Mouse (Mus musculus) spleen, postnatal 36 days (tissue): ENCODE measurements around the gene Enoph1.

Experiments used
- DNase-seq, 2 experiments: peaks; one replicate each; pipeline ENCODE4 v3.0.0; 2022; ENCODE audit warnings: low spot score in 2 of 2, mixed read lengths in 1 of 2

Enoph1 gene

GRCm38 (mm10) chr5:100040281-100040784, 548 bp downstream of the Enoph1 start:
- DNase-seq: peak in 1 of 2 experiments; percentile 24

GRCm38 (mm10) chr5:100041272-100041671, 1.5 kb downstream of the Enoph1 start:
- DNase-seq: no peak

GRCm38 (mm10) chr5:100042467-100042866, 2.7 kb downstream of the Enoph1 start:
- no peak for DNase-seq

GRCm38 (mm10) chr5:100043361-100043760, 3.6 kb downstream of the Enoph1 start:
- no peak for DNase-seq

- no peak for DNase-seq
Measured at GRCm38 (mm10) chr5:100044030-100044429, 4.2 kb downstream of the Enoph1 start.

- no peak for DNase-seq
Measured at GRCm38 (mm10) chr5:100044621-100045020, 4.8 kb downstream of the Enoph1 start.

GRCm38 (mm10) chr5:100046096-100046495, 6.3 kb downstream of the Enoph1 start:
- no peak for DNase-seq

- no peak for DNase-seq
Measured at GRCm38 (mm10) chr5:100047143-100047640, 7.4 kb downstream of the Enoph1 start.

- no peak for DNase-seq
Measured at GRCm38 (mm10) chr5:100047871-100048270, 8.1 kb downstream of the Enoph1 start.

- DNase-seq: no peak
Measured at GRCm38 (mm10) chr5:100049904-100050303, 10.1 kb downstream of the Enoph1 start.

GRCm38 (mm10) chr5:100052728-100053127, 12.9 kb downstream of the Enoph1 start:
- DNase-seq: no peak

- DNase-seq: no peak
Measured at GRCm38 (mm10) chr5:100054807-100055547, 15.2 kb downstream of the Enoph1 start.

- no peak for DNase-seq
Measured at GRCm38 (mm10) chr5:100055866-100056369, 16.1 kb downstream of the Enoph1 start.

- DNase-seq: no peak
Measured at GRCm38 (mm10) chr5:100057461-100058209, 17.9 kb downstream of the Enoph1 start.

- DNase-seq: no peak
Measured at GRCm38 (mm10) chr5:100058729-100059128, 18.9 kb downstream of the Enoph1 start.

GRCm38 (mm10) chr5:100059326-100059725, 19.5 kb downstream of the Enoph1 start:
- DNase-seq: no peak

- DNase-seq: no peak
Measured at GRCm38 (mm10) chr5:100060876-100061275, 21.1 kb downstream of the Enoph1 start.

- no peak for DNase-seq
Measured at GRCm38 (mm10) chr5:100067579-100067978, 27.8 kb downstream of the Enoph1 start.

GRCm38 (mm10) chr5:100069526-100069925, 29.7 kb downstream of the Enoph1 start:
- DNase-seq: no peak

- DNase-seq: peak; percentile 60
Measured at GRCm38 (mm10) chr5:100070255-100070654, 30.5 kb downstream of the Enoph1 start.

- no peak for DNase-seq
Measured at GRCm38 (mm10) chr5:100071541-100071940, 31.8 kb downstream of the Enoph1 start.

- no peak for DNase-seq
Measured at GRCm38 (mm10) chr5:100072557-100072956, 32.8 kb downstream of the Enoph1 start.
